Mouse (Mus musculus) urinary bladder, postnatal 10 days (tissue): ENCODE results near the gene Olfr263.

Experiments
- DNase-seq: peaks from one replicate; pipeline ENCODE4 v3.0.0; 2022; ENCODE audit warnings: low spot score

Olfr263 gene

DNA sequence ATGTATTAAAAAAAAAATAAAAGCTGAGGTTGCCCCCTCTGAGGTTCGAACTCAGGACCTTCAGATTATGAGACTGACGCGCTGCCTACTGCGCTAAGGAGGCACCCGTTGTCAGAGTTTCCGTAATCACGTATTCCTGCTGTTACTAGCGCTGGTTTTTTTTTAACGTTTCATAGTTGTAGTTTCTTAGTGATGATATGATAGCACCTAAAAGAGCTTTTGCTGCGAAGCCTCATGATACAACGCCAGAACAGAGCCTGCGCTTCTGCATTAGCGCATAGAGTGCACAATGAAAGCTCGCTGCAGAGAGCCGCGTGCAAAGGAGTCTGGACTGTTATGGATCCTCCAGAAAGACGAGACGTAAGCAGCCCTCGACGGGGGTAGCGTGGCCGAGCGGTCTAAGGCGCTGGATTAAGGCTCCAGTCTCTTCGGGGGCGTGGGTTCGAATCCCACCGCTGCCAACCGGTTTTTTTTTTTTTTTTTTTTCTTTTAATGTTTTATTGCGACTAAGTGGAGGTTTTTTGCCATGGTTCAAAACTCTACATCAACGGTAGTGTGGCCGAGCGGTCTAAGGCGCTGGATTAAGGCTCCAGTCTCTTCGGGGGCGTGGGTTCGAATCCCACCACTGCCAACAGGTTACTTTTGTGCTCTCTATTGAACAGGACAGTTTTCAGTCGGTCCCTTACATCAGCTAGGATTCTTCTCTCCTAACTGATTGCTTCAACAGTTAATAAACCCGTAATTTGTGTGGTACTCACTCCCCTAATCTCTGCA lies 40.4 kb downstream of the Olfr263 start:
- DNase-seq, result peak; percentile 25

DNA sequence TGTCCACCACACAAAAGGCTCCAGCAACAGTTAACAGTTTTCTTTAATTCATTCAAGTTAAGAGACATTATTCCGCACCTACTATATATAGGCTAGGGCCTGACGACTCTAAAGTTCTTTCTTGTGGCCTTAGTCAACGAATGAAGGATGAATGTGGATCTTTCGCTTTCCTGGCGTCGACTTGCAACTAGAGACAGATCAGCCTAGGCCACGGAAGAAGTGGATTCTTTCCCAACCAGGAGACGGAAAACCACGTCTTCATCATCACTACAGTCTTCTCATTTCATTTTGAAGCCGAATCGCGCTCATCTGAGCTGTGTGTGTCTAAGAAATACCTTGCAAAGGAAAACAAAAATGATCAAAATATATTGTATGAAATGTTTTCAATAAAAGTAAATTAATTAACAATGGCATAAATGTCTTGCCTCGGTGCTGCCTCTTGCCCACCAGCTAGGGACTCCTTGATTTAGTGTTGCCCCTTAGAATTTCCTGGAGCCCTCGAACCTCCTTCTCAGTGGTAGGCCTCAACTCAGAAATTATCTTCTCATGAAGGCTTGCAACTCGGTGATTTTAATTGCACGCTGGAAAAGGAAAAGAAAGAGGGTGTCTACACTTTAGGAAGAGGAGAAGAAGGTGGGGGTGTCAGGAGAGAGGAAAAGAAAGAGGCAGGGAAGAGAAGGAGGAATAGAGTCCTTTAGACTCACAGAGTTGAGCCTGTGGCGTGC lies 41.2 kb downstream of the Olfr263 start:
- no peak for DNase-seq

- DNase-seq, result no peak
These were observed 41.7 kb downstream of the Olfr263 start for GRCm38 (mm10) chr13:21171156-21171530.

GRCm38 (mm10) chr13:21171600-21172150 lies 42.2 kb downstream of the Olfr263 start:
- DNase-seq, result no peak

DNA sequence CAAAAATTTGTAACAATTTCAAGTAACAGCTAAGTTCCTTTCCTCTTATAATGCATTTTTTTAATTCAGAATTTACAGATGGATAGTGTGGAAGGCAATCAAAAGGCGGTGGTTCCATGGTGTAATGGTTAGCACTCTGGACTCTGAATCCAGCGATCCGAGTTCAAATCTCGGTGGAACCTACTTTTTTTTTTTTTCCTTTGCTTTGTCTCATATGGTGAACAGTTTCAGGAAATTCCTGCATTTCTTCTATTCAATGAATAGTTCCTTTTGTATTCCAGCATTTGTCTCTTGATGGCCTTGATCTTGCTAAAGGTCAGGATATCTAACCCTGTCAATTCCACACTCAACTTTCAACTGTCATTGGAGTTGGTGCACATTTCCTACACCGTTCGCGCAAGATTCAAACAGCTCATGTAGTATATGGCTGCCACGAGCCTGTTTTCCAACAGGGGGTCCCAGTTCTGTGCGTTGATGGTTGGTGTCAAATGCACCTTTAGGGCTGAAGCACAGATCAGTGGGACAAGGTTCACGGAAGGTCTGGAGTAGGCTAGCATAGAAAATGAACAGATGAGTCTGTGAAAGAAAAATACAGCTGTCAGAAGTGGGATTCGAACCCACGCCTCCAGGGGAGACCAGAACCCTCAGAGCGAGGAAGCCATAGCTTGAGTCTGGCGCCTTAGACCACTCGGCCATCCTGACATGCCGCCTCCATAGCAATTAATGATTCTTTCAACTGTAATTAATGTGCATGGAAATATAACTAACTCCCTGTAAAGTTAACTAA lies 43.0 kb downstream of the Olfr263 start:
- DNase-seq, result no peak

DNA sequence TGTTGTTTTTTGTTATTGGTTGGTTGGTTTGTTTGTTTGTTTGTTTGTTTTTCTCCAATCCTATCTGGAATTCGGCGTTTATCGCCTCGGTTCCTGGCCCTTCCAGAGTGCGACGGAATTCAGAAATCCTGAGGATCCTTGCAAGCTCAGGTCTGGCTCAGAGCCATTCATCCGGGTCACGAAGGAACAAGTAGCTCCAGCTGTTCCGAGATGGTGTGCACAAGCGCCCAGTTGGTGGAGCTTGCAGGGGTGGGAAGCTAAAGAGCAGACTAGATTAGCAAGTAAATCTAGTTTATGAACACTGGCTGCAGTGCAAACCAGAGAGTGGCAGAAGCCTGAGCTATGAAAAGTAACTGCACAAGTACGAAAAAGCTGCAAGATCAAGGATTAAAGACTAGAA lies 43.6 kb downstream of the Olfr263 start:
- DNase-seq, result peak; percentile 41

- no peak for DNase-seq
These were observed 47.3 kb downstream of the Olfr263 start for GRCm38 (mm10) chr13:21176733-21177132.

GRCm38 (mm10) chr13:21177657-21178056 lies 48.2 kb downstream of the Olfr263 start:
- DNase-seq, result no peak

- DNase-seq, result no peak
These were observed 48.9 kb downstream of the Olfr263 start for GRCm38 (mm10) chr13:21178364-21178763.

DNA sequence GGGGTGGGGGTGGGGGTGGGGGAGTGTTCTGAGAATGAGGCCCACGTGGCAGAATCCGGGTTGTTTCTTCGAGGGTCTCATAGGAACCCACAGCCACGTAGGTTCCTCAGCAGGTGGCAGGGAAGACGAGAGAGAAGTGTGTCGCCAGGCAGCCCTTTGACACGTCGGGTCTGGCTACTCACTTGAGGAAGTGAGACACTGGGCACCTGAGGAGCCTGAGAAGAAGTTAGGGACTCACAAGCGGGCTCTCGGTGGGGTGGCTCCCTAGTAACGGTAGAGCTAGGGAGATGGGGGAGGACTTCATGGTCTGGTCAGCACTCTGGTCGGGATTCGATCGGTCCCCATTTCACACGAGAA lies 49.9 kb downstream of the Olfr263 start, which contains the start of gene Trim27:
TSS of gene Trim27 (plus strand) at position 79 of the 357 bp plus-strand sequence.
- DNase-seq, result no peak

GRCm38 (mm10) chr13:21179724-21180550 lies 50.5 kb downstream of the Olfr263 start:
- peak; percentile 17 for DNase-seq

- DNase-seq, result no peak
These were observed 51.4 kb downstream of the Olfr263 start for GRCm38 (mm10) chr13:21180551-21181530.

GRCm38 (mm10) chr13:21181996-21182395 lies 52.6 kb downstream of the Olfr263 start:
- no peak for DNase-seq

DNA sequence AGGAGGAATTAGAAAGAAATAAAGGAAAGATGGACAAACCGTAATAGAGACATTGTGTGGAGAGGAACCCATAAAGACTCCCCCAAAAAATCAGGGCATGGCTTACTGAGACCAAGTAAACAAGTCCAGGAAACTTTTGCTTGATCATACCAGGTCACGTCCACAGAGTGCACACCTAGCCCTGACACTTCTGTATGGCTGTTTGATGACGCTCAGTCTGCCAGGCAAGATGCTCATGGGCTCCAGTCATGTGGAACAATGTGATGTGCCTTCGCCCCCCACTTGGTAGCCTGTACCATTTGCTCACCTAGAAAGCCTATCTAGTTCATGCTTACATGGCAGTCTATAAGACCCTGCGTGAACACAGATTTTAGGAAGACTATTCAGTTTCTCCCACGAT lies 53.6 kb downstream of the Olfr263 start:
- no peak for DNase-seq

- no peak for DNase-seq
These were observed 54.2 kb downstream of the Olfr263 start for GRCm38 (mm10) chr13:21183661-21184060.

DNA sequence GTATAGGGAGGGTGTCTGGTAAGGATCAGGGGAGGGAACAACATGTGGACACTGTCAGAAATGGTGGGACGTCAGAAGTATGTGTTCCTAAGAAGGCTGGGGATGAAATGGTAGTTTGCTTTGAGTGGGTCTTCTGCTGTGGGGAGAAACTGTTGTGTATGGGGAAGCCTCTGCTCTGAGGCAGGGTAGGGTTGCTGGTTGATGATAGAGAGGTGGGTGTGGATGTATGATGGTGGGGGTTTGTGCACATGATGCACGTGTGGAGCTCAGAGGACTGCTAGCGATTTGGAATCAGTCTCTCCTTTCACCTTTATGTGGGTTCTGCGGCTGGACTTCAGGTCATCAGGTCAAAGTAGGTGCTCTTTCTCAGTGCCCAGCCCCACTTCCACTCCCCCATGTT lies 56.1 kb downstream of the Olfr263 start:
- no peak for DNase-seq
